Mouse (Mus musculus) induced T-regulatory cell, adult 2 months (primary cell): ENCODE measurements around the gene Serbp1.

ENCODE experiments used
- DNase-seq: peaks from one replicate; pipeline ENCODE4 v3.0.0-alpha.2; 2012; ENCODE audit warnings: low read depth

Serbp1 gene

DNA sequence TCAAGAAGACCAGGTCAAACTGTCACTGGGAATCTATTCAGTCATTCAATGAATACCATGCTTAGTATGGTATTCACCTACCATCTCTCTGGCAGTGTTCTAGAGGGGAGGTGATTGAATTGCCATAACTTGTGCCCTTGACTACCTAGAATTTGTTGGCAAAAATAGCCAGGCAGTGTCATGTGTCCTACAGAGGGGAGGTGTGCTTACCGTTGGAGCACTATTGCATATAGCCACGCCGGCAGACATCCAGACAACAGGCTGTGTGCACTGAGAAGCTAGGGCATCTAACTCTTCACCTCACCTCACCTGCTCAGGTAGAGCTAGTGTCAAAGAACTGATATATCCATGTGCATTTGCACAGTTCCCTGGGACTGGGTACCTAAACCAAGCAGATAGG is 63.3 kb downstream of the Serbp1 start:
- DNase-seq = no peak

GRCm38 (mm10) chr6:67302471-67302870 is 64.5 kb downstream of the Serbp1 start:
- no peak for DNase-seq

DNA sequence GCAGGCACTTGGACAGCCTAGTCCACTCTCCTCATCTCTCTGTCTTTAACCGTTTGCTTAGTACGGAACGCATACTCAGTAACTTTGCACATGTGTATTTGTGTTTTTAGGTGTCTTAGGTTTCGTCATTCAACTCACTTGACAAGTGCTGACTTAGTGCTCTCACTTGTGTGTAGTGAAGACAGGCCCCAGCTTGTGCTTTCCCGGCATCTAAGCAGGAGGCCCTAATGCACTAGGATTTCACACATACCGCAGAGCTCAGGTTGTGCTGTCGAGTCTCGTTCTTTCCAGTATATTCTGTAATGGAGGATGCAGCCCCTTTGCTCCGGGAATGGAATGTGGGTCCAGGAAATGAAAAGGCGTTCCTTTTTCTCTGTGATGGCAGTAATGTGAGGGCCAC is 65.2 kb downstream of the Serbp1 start:
- no peak for DNase-seq

DNA sequence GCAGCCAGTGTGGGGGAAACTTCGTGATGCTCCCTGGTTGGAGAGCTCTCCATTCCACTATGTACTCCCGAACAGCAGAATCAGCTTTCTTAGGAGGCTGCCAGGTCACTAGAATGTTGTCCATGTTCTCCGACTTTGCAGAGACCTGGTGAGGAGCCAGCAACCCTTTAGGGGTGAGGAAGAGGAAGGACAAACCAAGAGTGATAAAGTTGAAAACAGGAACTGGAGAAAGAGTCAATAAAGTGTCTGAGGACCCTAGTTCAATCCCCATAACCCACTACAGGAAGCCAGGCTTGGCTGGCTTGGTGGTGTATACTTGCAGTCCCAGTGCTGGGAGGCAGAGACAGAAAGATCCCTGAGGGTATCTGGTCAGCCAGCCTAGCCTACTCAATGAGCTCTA is 71.0 kb downstream of the Serbp1 start:
- no peak for DNase-seq

- no peak for DNase-seq
These were observed 71.8 kb downstream of the Serbp1 start for GRCm38 (mm10) chr6:67309752-67310151.

GRCm38 (mm10) chr6:67314697-67315096 is 76.7 kb downstream of the Serbp1 start:
- no peak for DNase-seq

DNA sequence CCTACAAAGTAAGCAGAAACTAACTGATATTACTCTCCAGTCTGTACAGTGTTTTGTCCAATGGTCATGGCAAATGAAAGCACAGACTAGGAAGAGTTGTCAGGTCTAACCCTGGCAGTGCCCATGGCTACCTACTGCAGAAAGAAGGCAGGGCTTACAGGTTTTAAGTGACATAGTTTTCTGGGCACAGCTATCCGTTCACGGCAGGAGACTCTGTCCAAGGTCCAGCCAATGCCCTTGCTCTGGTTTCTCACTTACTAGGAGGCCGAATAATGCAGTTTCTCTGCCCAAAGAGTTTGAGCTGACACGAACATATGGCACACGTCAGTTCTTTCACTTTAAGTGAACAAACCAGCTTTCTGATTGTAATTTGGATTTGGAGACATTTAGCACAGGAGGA is 79.1 kb downstream of the Serbp1 start:
- no peak for DNase-seq

DNA sequence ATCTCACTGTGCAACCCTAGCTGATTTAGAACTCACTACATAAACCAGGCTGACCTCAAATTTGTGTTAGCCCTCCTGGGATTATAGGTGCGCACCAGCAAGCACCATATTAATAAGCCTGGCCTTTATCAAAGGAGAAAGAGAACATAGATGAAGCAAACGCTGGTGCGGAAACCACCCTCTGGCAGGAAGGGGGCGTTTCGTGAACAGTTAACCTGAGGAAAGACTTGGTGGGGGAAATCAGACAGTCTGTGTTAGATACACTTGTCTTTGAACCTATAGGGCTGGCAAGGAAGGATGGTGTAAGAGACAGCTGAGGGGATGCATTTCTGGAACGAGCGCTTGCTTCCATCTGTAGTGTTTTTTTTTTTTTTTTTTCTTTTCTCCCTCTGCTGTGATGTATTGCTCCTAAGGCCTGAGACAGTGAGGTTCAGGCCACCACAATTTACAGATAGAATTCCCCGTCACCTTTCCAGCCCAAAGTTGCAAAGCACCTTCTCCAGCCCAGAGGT is 79.9 kb downstream of the Serbp1 start:
- peak; percentile 66 for DNase-seq

GRCm38 (mm10) chr6:67318451-67318850 is 80.5 kb downstream of the Serbp1 start:
- DNase-seq = peak; percentile 70

GRCm38 (mm10) chr6:67323788-67324187 is 85.8 kb downstream of the Serbp1 start:
- DNase-seq = no peak

DNA sequence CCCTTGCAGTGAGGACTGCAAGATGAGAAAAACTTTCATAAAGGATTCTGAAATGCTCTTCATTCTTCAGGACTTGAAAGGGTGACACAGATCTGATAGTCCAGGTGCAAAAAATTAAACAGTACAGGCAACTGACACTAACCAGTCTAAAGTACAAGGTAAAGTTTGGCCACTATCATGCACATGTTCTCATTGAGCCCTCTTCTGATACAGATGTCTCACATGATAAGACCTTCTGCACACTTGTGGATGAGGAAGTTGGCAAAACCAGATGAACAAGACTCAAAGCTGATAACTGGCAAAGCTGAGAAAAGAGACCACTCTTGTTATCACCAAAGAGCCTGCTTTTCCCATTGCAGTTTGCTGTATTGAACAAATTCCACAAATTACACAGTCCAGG is 100.0 kb downstream of the Serbp1 start:
- DNase-seq = peak; percentile 20

GRCm38 (mm10) chr6:67339494-67339893 is 101.5 kb downstream of the Serbp1 start:
- peak; percentile 44 for DNase-seq
